Mouse (Mus musculus): ENCODE measurements around the gene Zfx.
A peak's percentile ranks its signal among the peaks of the same experiment; 100 is the strongest.

Zfx gene

GRCm38 (mm10) chrX:94123059-94123839 lies at the start of gene Zfx:
Zfx (minus strand) TSS chrX:94123702.
- DNase-seq (ENCODE audit: low spot score in 2 of 2) = peak; percentile 70 to 73

DNA sequence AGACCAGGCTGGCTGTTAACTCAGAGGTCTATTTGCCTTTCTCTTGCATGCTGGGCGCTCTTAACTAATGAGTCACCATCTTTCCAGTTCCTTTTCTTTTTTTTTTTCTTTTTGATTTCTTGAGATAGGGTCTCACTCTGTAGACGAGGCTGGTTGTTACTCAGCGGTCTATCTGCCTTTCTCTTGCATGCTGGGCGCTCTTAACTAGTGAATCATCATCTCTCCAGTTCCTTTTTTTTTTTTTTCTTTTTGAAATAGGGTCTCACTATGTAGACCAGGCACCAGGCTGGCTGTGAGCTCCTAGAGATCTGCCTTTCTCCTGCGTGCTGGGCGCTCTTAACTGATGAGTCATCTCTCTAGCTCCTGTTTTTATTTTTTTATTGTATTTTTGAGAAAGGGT lies 45.8 kb upstream of the Zfx start:
- DNase-seq (ENCODE audit: low spot score in 2 of 2) = no peak

DNA sequence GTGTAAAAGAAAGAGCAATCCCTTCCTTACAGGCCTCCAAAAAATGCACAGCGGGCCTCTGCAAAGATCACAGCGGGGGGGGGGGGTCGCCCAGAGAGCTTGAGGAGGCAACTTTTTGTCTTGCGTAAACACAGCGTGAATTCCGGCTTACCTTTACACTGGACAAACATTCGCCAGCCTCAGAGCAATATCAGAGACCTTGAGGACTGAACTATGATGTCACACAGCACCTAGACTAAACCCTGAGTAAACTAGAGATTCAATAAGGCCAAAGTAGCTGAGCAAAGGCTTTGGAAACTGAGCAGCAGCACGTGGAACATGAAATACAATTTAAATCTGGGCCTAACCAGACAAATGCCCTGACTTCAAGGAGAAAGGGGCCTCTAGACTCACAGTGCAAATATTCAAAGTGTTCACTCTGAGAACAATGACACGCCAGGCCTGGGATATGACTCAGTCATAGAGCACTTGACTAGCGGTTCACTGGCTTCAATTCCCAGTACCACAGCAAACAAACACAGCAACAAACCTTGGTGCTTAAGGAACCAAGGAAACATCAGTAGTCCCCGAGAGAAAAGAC lies 28.8 kb upstream of the Zfx start:
- no peak for DNase-seq (ENCODE audit: low spot score in 2 of 2)

GRCm38 (mm10) chrX:94150471-94150870 lies 27.0 kb upstream of the Zfx start:
- DNase-seq (ENCODE audit: low spot score in 2 of 2) = no peak

- DNase-seq (ENCODE audit: low spot score in 2 of 2) = no peak
Measured at GRCm38 (mm10) chrX:94142004-94142771, 18.7 kb upstream of the Zfx start.

DNA sequence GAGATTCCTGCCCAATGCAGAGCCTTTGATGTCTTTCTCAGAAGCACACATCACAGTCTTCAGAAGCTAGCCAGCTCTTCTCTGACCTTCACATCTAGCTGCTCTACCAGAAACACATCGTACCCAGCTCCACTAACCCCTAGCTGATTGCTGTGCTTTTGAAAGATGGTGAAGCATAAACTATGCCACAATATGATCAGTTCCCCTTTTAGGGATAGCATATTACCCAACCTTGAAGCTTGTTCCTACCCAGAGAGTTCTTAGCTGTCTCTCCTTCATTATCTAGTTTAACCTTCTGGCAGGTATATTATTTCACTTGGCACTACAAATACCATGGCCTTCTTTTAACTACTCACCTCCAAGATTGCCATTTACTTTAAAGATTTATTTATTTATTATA lies 16.6 kb upstream of the Zfx start:
- DNase-seq (ENCODE audit: low spot score in 2 of 2) = no peak

GRCm38 (mm10) chrX:94138256-94138655 lies 14.8 kb upstream of the Zfx start:
- no peak for DNase-seq (ENCODE audit: low spot score in 2 of 2)

GRCm38 (mm10) chrX:94135084-94135483 lies 11.6 kb upstream of the Zfx start:
- no peak for DNase-seq (ENCODE audit: low spot score in 2 of 2)

- DNase-seq (ENCODE audit: low spot score in 2 of 2) = no peak
Measured at GRCm38 (mm10) chrX:94133551-94133950, 10.0 kb upstream of the Zfx start.

- no peak for DNase-seq (ENCODE audit: low spot score in 2 of 2)
Measured at GRCm38 (mm10) chrX:94132239-94132638, 8.7 kb upstream of the Zfx start.

DNA sequence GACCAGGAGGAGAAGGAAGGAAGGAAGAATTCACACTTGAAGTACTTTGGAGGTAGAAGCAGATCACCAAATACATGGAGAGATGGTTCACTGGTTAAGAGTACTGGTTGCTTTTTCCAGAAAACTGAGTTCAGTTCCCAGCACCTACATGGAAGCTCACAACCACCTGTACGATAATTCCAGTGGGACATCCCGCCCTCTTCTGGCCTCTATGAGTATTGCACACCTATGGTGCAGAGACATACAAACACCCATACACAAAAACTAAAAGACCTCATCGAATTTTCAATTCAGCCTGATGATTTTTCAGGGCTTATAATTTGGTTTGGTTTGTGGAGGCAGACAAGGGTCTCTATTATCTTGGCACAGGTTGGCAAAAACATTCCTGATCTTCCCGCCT lies 6.2 kb upstream of the Zfx start:
- DNase-seq (ENCODE audit: low spot score in 2 of 2) = no peak

GRCm38 (mm10) chrX:94125950-94126349 lies 2.4 kb upstream of the Zfx start:
- no peak for DNase-seq (ENCODE audit: low spot score in 2 of 2)

DNA sequence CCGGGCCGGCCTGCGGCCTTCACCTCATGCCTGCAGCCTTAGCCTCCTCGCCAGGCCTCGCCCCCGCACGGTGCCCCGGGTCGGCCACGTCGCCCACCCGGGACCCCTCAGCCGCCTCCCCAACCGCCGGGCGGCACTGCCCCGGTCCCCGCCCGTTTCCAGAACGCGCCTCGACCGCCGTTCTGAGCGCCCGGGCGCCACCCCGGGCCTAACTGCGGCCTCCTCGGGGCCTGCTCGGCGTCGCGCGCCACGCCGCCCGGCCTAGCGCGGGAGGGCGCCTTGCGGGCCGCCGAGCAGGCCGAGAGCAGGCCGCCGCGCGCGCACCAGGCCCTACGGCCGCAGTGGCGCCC lies 818 bp downstream of the Zfx start:
- no peak for DNase-seq (ENCODE audit: low spot score in 2 of 2)

DNA sequence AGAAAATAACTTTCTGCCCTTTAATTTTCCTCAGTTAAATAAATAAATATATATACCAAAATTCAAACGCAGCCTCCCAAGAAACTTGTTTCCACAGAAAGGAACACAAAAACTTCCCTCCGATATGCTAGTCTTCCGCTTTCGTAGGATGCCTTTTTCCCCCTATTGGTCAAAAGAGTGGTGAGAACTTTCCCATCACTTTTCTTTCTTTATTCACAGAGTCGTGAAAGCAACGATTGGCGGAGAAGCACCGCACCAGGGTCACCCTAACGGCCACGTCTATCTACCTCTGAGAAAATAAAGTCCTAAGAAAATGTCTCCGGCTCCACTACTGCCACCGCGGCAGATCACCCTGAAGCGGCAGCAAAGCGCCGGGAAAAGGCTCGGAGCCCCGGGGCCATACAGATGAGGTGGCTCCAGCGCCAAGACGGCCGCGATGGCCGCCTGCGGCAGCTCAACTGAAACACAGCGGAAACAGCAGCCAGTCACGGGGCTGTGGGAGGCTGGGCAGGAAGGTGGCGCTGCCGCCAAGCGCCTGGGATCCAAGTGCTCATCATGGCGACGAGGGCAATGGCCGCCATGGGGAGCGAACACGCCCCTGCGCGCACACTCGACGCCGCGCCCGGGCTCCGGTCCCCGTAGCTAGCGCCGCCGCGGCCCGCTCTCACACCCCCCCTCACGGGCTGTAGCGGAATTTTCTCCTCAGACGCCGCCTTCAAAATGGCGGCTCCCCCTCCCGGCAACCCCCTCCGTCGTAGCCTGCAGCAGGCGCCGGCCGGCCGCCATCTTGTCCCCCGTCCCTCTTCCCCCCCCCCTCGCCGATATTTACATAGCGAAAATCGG lies 1.4 kb downstream of the Zfx start:
- peak; percentile 86 to 91 for DNase-seq (ENCODE audit: low spot score in 2 of 2)

- peak; percentile 22 for DNase-seq (ENCODE audit: low spot score in 2 of 2)
Measured at GRCm38 (mm10) chrX:94121161-94121856, 2.2 kb downstream of the Zfx start.

DNA sequence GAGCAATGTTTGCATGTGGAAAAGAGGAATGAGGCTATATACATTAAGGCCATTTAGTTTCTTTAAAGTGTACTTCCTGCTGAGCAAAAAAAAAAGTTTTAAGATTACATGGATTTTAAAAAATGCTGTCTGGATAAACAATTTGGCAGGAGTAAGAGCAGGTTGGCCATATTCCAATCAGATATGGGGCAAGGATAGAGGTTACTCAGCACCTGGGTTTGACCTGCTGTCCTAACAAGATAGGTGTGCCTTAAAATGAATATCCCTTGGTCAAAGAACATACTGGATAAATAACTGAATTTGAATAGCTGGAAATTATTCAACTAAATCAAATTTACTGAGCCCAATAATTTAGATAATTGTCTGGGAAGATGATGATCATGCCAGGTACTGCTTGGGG lies 5.2 kb downstream of the Zfx start:
- no peak for DNase-seq (ENCODE audit: low spot score in 2 of 2)

- no peak for DNase-seq (ENCODE audit: low spot score in 2 of 2)
Measured at GRCm38 (mm10) chrX:94115882-94116281, 7.6 kb downstream of the Zfx start.

- no peak for DNase-seq (ENCODE audit: low spot score in 2 of 2)
Measured at GRCm38 (mm10) chrX:94105964-94106363, 17.5 kb downstream of the Zfx start.

DNA sequence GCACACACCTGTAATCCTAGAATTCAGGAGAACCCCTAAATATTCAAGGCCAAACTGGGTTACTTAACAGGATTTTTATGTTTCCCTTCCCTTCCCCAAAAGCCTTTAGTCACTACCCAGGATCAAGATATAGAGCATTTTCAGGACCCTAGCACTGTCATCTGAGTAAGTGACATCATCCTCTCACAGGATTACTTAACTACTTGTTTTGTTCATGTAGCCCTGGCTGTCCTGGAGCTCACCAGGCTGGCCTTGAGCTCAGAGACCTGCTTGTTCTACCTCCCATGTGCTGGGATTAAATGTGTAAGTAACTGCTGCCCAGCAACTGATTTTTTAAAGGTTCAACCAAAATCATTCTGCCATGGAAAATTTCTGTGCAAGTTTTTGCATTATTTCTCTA lies 20.6 kb downstream of the Zfx start:
- DNase-seq (ENCODE audit: low spot score in 2 of 2) = no peak

DNA sequence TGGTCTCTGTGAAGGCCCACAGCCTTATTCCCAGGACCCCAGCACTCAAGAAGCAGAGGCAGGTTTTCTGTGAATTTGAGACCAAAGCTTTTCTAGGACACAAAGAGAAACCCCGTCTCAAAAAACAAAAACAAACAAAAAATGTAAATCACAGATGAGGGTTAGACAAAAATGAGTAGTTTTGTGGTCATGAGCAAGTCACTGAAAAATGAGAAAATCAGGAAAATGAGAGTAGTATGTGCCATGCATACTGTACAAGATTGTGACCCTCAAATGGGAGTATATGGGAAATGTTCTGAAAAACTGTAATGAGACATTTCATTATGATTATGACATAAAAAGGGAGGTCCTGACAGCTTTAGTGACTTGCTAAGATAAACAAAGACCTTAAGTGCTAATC lies 22.9 kb downstream of the Zfx start:
- no peak for DNase-seq (ENCODE audit: low spot score in 2 of 2)

GRCm38 (mm10) chrX:94091001-94091400 lies 32.5 kb downstream of the Zfx start:
- no peak for DNase-seq (ENCODE audit: low spot score in 2 of 2)

All from right cerebral cortex, postnatal 10 days (tissue).